Mouse (Mus musculus) forebrain, embryonic 12.5 days (tissue): ENCODE measurements at regions not wholly inside any gene's neighbourhood (a gene's known extent, or its start where the extent isn't known, plus 50 kb on each side); places are given as distances from the start of the nearest gene placed in this dataset.
A peak's percentile ranks its signal among the peaks of the same experiment; 100 is the strongest.

Experiments
- ATAC-seq: fragments of 200-750 bp; cut with Nextera tagmentation; 2 replicates; pipeline ENCODE4 v1.8.0; 2017; ENCODE audit warnings: moderate TSS enrichment; ENCODE audit not compliant: low FRiP score
- H3K27ac ChIP-seq: fragments of 300-500 bp; sonication (generic); 2 replicates; pipeline ENCODE4 v1.5.1; 2016; ENCODE audit warnings: mild to moderate bottlenecking
- H3K27me3 ChIP-seq: fragments of 300-500 bp; sonication (generic); 2 replicates; pipeline ENCODE4 v1.6.1; 2016; ENCODE audit warnings: mild to moderate bottlenecking
- H3K36me3 ChIP-seq: fragments of 300-500 bp; sonication (generic); replicated peaks from 2 replicates; pipeline ENCODE4 v1.6.1; 2016; ENCODE audit warnings: mild to moderate bottlenecking
- H3K4me1 ChIP-seq: fragments of 300-500 bp; sonication (generic); 2 replicates; pipeline ENCODE4 v1.6.1; 2016
- H3K4me2 ChIP-seq: fragments of 300-500 bp; sonication (generic); 2 replicates; pipeline ENCODE4 v1.6.1; 2016; ENCODE audit warnings: mild to moderate bottlenecking, moderate library complexity
- H3K4me3 ChIP-seq: fragments of 300-500 bp; sonication (generic); replicated peaks from 2 replicates; pipeline ENCODE4 v1.5.1; 2016; ENCODE audit warnings: mild to moderate bottlenecking
- H3K9ac ChIP-seq: fragments of 300-500 bp; sonication (generic); 2 replicates; pipeline ENCODE4 v1.6.1; 2016; ENCODE audit warnings: mild to moderate bottlenecking
- H3K9me3 ChIP-seq: fragments of 300-500 bp; sonication (generic); 2 replicates; pipeline ENCODE4 v1.6.1; 2016
- WGBS: fragments of 180-500 bp; shearing (Covaris S2); methylation state at CpG from one replicate; pipeline ENCODE4 v1.1.7; 2016; 5-methylcytosine and 5-hydroxymethylcytosine counted together

- Histone ChIP-seq H3K27me3 (no peaks in the 10 kb centered on the region), H3K27ac (no peak overlapping the region), H3K4me1 (no peaks in the 10 kb centered on the region), H3K4me2 (no peak overlapping the region), H3K9ac (no peak overlapping the region), H3K36me3 (no peaks in the 10 kb centered on the region), H3K4me3 (no peak overlapping the region), H3K9me3 (no peaks in the 10 kb centered on the region)
- WGBS: 88% methylated on average over 3 of the region's 3 CpGs
- ATAC-seq: no peak
These were observed 1291.0 kb downstream of the Defb40 start for GRCm38 (mm10) chr8:17687084-17687483.

- no peak overlapping the region for H3K9ac ChIP-seq
- peak; percentile 68; the same call in 1 of the 2 replicates for ATAC-seq
- WGBS: 70% methylated on average over 6 of the region's 6 CpGs
These were observed 1313.5 kb downstream of the Defb40 start for GRCm38 (mm10) chr8:17664371-17665141.

GRCm38 (mm10) chr8:17659753-17660361 lies 1318.2 kb downstream of the Defb40 start:
- Histone ChIP-seq H3K9ac (no peak overlapping the region), H3K4me2 (no peak overlapping the region), H3K9me3 (no peaks in the 10 kb centered on the region), H3K4me3 (no peak overlapping the region), H3K36me3 (no peaks in the 10 kb centered on the region), H3K27me3 (no peaks in the 10 kb centered on the region), H3K27ac (no peak overlapping the region), H3K4me1 (no peaks in the 10 kb centered on the region; the same call in none of the 2 replicates)
- WGBS: 83% methylated on average over 6 of the region's 6 CpGs
- no peak for ATAC-seq

More at GRCm38 (mm10) chr8:17664371-17665141, 1313.5 kb downstream of the Defb40 start:
- Histone ChIP-seq H3K4me1 (no peaks in the 10 kb centered on the region; the same call in none of the 2 replicates), H3K36me3 (no peaks in the 10 kb centered on the region), H3K9me3 (no peaks in the 10 kb centered on the region), H3K4me3 (no peak overlapping the region), H3K27me3 (no peaks in the 10 kb centered on the region), H3K4me2 (no peak overlapping the region), H3K27ac (no peak overlapping the region)

GRCm38 (mm10) chr8:17653786-17654185 lies 1324.3 kb downstream of the Defb40 start:
- Histone ChIP-seq H3K36me3 (no peaks in the 10 kb centered on the region), H3K4me2 (no peak overlapping the region), H3K27ac (no peak overlapping the region), H3K9ac (no peak overlapping the region), H3K27me3 (no peaks in the 10 kb centered on the region), H3K4me3 (no peak overlapping the region), H3K9me3 (no peaks in the 10 kb centered on the region), H3K4me1 (no peaks in the 10 kb centered on the region)
- ATAC-seq: no peak
- WGBS: 1% methylated on average over 2 of the region's 2 CpGs

GRCm38 (mm10) chr8:17647559-17647958 lies 1330.5 kb downstream of the Defb40 start:
- H3K9me3 ChIP-seq: no peaks in the 10 kb centered on the region
- no peak overlapping the region for H3K9ac ChIP-seq
- no peak overlapping the region for H3K27ac ChIP-seq
- ATAC-seq: no peak
- no peak overlapping the region for H3K4me3 ChIP-seq
- H3K36me3 ChIP-seq: no peaks in the 10 kb centered on the region
- H3K4me1 ChIP-seq: no peaks in the 10 kb centered on the region
- H3K27me3 ChIP-seq: no peaks in the 10 kb centered on the region
- H3K4me2 ChIP-seq: no peak overlapping the region

GRCm38 (mm10) chr8:17621109-17621508 lies 1356.9 kb downstream of the Defb40 start:
- H3K4me1 ChIP-seq: no peaks in the 10 kb centered on the region
- H3K4me3 ChIP-seq: no peak overlapping the region
- H3K4me2 ChIP-seq: no peak overlapping the region
- no peak for ATAC-seq
- no peaks in the 10 kb centered on the region for H3K9me3 ChIP-seq
- no peaks in the 10 kb centered on the region for H3K27me3 ChIP-seq
- 62% methylated on average over 1 of the region's 1 CpGs for WGBS
- no peak overlapping the region for H3K9ac ChIP-seq
- H3K27ac ChIP-seq: no peak overlapping the region
- H3K36me3 ChIP-seq: no peaks in the 10 kb centered on the region

- Histone ChIP-seq H3K36me3 (no peaks in the 10 kb centered on the region), H3K27ac (no peak overlapping the region), H3K27me3 (no peaks in the 10 kb centered on the region), H3K4me2 (no peak overlapping the region), H3K9me3 (no peaks in the 10 kb centered on the region), H3K9ac (no peak overlapping the region), H3K4me1 (no peaks in the 10 kb centered on the region), H3K4me3 (no peak overlapping the region)
- no peak for ATAC-seq
These were observed 1359.2 kb downstream of the Defb40 start for GRCm38 (mm10) chr8:17618846-17619245.

GRCm38 (mm10) chr8:17618147-17618546 lies 1359.9 kb downstream of the Defb40 start:
- no peak for ATAC-seq
- Histone ChIP-seq H3K27ac (no peak overlapping the region), H3K4me3 (no peak overlapping the region), H3K27me3 (no peaks in the 10 kb centered on the region), H3K4me1 (no peaks in the 10 kb centered on the region), H3K9me3 (no peaks in the 10 kb centered on the region), H3K9ac (no peak overlapping the region), H3K36me3 (no peaks in the 10 kb centered on the region), H3K4me2 (no peak overlapping the region)

- Histone ChIP-seq H3K27me3 (no peaks in the 10 kb centered on the region), H3K4me1 (no peaks in the 10 kb centered on the region), H3K9ac (no peak overlapping the region), H3K36me3 (no peaks in the 10 kb centered on the region), H3K4me3 (no peak overlapping the region), H3K9me3 (no peaks in the 10 kb centered on the region), H3K27ac (no peak overlapping the region), H3K4me2 (no peak overlapping the region)
- WGBS: 42% methylated on average over 1 of the region's 1 CpGs
- ATAC-seq: no peak
These were observed 1375.2 kb downstream of the Defb40 start for GRCm38 (mm10) chr8:17602861-17603260.

- WGBS: 86% methylated on average over 4 of the region's 4 CpGs
- no peak for ATAC-seq
- Histone ChIP-seq H3K27me3 (no peaks in the 10 kb centered on the region), H3K4me3 (no peak overlapping the region), H3K36me3 (no peaks in the 10 kb centered on the region), H3K9ac (no peak overlapping the region), H3K27ac (no peak overlapping the region), H3K9me3 (no peaks in the 10 kb centered on the region), H3K4me1 (no peaks in the 10 kb centered on the region), H3K4me2 (no peak overlapping the region)
These were observed 1379.3 kb downstream of the Defb40 start for GRCm38 (mm10) chr8:17598736-17599135.

- Histone ChIP-seq H3K4me2 (no peak overlapping the region), H3K27ac (no peak overlapping the region), H3K9me3 (no peaks in the 10 kb centered on the region), H3K27me3 (no peaks in the 10 kb centered on the region), H3K4me1 (no peaks in the 10 kb centered on the region), H3K4me3 (no peak overlapping the region), H3K36me3 (no peaks in the 10 kb centered on the region), H3K9ac (no peak overlapping the region)
- no peak for ATAC-seq
These were observed 1381.5 kb downstream of the Defb40 start for GRCm38 (mm10) chr8:17596559-17596958.

GRCm38 (mm10) chr8:17594607-17595006 lies 1383.4 kb downstream of the Defb40 start:
- Histone ChIP-seq H3K9me3 (no peaks in the 10 kb centered on the region), H3K9ac (no peak overlapping the region), H3K27me3 (no peaks in the 10 kb centered on the region), H3K4me3 (no peak overlapping the region), H3K4me1 (no peaks in the 10 kb centered on the region), H3K36me3 (no peaks in the 10 kb centered on the region), H3K27ac (no peak overlapping the region), H3K4me2 (no peak overlapping the region)
- WGBS: 43% methylated on average over 1 of the region's 1 CpGs
- no peak for ATAC-seq

GRCm38 (mm10) chr8:17590135-17590534 lies 1387.9 kb downstream of the Defb40 start:
- ATAC-seq: no peak
- H3K36me3 ChIP-seq: no peaks in the 10 kb centered on the region
- WGBS: 76% methylated on average over 3 of the region's 3 CpGs

More at GRCm38 (mm10) chr8:17590135-17590534, 1387.9 kb downstream of the Defb40 start:
- Histone ChIP-seq H3K9ac (no peak overlapping the region), H3K27me3 (no peaks in the 10 kb centered on the region), H3K4me2 (no peak overlapping the region), H3K27ac (no peak overlapping the region), H3K4me1 (no peaks in the 10 kb centered on the region), H3K4me3 (no peak overlapping the region), H3K9me3 (no peaks in the 10 kb centered on the region)
